ENCODE assay signal across 8 mouse cellular contexts in genomic region chr4:48472792-48473650, GRCm38 (mm10). TPM values are rescaled to one million over a fixed set of nuclear protein-coding genes. Genes with fewer than 3 reads are reported as not detected.
A peak's percentile ranks its signal among the peaks of the same experiment; 100 is the strongest.
DNase-seq lines count a peak whose midpoint lies in the region; ATAC-seq and TF ChIP-seq lines count a peak whose summit lies in the region.

Tex10 (minus strand) TSS chr4:48473459.

- H3ac ChIP-seq in C2C12 (ENCODE audit: control insufficient read depth, insufficient read length, low read depth) (peak within 1 kb of the TSS; percentile 97), myocyte (ENCODE audit: control insufficient read depth, insufficient read length) (peak within 1 kb of the TSS; percentile 40)

- H3K9ac ChIP-seq in heart, embryonic 11.5 days (ENCODE audit: low read depth, low read length), result peak within 1 kb of the TSS; percentile 93
- peak within 1 kb of the TSS; percentile 96 for H3K9ac ChIP-seq in kidney, embryonic 16.5 days (replicated peaks; ENCODE audit: low read length)
- peak within 1 kb of the TSS; percentile 85 for H3K9ac ChIP-seq in liver, adult 2 months (ENCODE audit: low read depth, low read length)

- H3K27ac ChIP-seq in heart, embryonic 11.5 days (ENCODE audit: low read depth, low read length), result peak within 1 kb of the TSS; percentile 73
- peak within 1 kb of the TSS; percentile 90 for H3K27ac ChIP-seq in kidney, embryonic 16.5 days (ENCODE audit: low read length)
- 0 out of 2 replicates have a peak within 1 kb of the TSS, but pooled peaks have one; percentile 6 for H3K27ac ChIP-seq in liver, adult 2 months (replicated peaks; ENCODE audit: insufficient read depth, low read depth, low read length)

- H3K79me3 ChIP-seq in C2C12 (ENCODE audit: low read depth), result peaks cover 41% of the 10 kb centered on the region

- TF ChIP-seq POLR2A in brain, embryonic 14.5 days (IDR thresholded peaks at IDR 0.05; ENCODE audit: borderline replicate concordance, extremely low read depth, insufficient read depth, insufficient read length, poor library complexity, severe bottlenecking), result peak; percentile 75
- TF ChIP-seq POLR2A in liver, adult 2 months (IDR thresholded peaks at IDR 0.05; ENCODE audit: extremely low read depth, insufficient read depth, low read length), result peak; percentile 67; the same call in 1 of the 2 replicates
- TF ChIP-seq POLR2A in myocyte (IDR thresholded peaks at IDR 0.05; ENCODE audit: insufficient read length, low read depth), result peak; percentile 92

- WGBS in heart, embryonic 11.5 days (ENCODE audit: insufficient replicate concordance), result under 1% methylated on average over 89 of the region's 89 CpGs
- under 1% methylated on average over 89 of the region's 89 CpGs for WGBS in kidney, embryonic 16.5 days
- WGBS in liver, adult 2 months, result under 1% methylated on average over 89 of the region's 89 CpGs

- ATAC-seq in heart, embryonic 11.5 days (replicated peaks; ENCODE audit: insufficient number of reproducible peaks, low FRiP score, low TSS enrichment), result peak; percentile 93
- ATAC-seq in kidney, embryonic 16.5 days (ENCODE audit: low FRiP score, low TSS enrichment), result peak; percentile 96

- H3K79me2 ChIP-seq in C2C12 (ENCODE audit: control insufficient read depth, insufficient read depth) (peaks cover 53% of the 10 kb centered on the region), myocyte (ENCODE audit: control insufficient read depth, insufficient read depth) (peaks cover 34% of the 10 kb centered on the region)
- H3K79me2 ChIP-seq in liver, adult 2 months (ENCODE audit: control insufficient read depth, insufficient read depth, low read length), result peaks cover 9% of the 10 kb centered on the region

- peak within 1 kb of the TSS; percentile 70 for H3K4me2 ChIP-seq in heart, embryonic 11.5 days
- H3K4me2 ChIP-seq in kidney, embryonic 16.5 days (replicated peaks; ENCODE audit: low read depth, low read length), result peak within 1 kb of the TSS; percentile 77
- peak within 1 kb of the TSS; percentile 94 for H3K4me2 ChIP-seq in myocyte (ENCODE audit: low read depth)

- no peak for TF ChIP-seq CTCF in C2C12 (IDR thresholded peaks at IDR 0.05; ENCODE audit: control insufficient read depth, insufficient read depth, insufficient read length)
- TF ChIP-seq CTCF in brain, embryonic 14.5 days (IDR thresholded peaks at IDR 0.05; ENCODE audit: borderline replicate concordance, extremely low read depth, insufficient read depth, insufficient read length), result no peak
- TF ChIP-seq CTCF in liver, adult 2 months (IDR thresholded peaks at IDR 0.05; ENCODE audit: low read depth, low read length), result no peak

- H3K27me3 ChIP-seq in C2C12 (ENCODE audit: control insufficient read depth, insufficient read depth, insufficient read length), result no peaks in the 10 kb centered on the region
- H3K27me3 ChIP-seq in erythroblast, embryonic 14.5 days (ENCODE audit: control insufficient read depth), result no peaks in the 10 kb centered on the region
- no peaks in the 10 kb centered on the region for H3K27me3 ChIP-seq in heart, embryonic 11.5 days (ENCODE audit: control insufficient read depth, insufficient read depth, low read length)
- H3K27me3 ChIP-seq in kidney, embryonic 16.5 days (ENCODE audit: insufficient read depth, low read length), result no peaks in the 10 kb centered on the region
- H3K27me3 ChIP-seq in liver, adult 2 months (ENCODE audit: control insufficient read depth, insufficient read depth, low read length), result no peaks in the 10 kb centered on the region
- H3K27me3 ChIP-seq in myocyte (ENCODE audit: control insufficient read depth, insufficient read depth, insufficient read length), result no peaks in the 10 kb centered on the region
- no peaks in the 10 kb centered on the region for H3K27me3 ChIP-seq in splenic B cell, adult 2 months (ENCODE audit: control insufficient read depth, insufficient read depth, low read length, poor library complexity, severe bottlenecking)

- no peaks in the 10 kb centered on the region for H3K9me3 ChIP-seq in erythroblast, embryonic 14.5 days (ENCODE audit: control insufficient read depth, low read length)
- H3K9me3 ChIP-seq in heart, embryonic 11.5 days (replicated peaks; ENCODE audit: control insufficient read depth, low read length), result no peaks in the 10 kb centered on the region
- H3K9me3 ChIP-seq in kidney, embryonic 16.5 days (ENCODE audit: low read length), result no peaks in the 10 kb centered on the region

- H3K4me1 ChIP-seq in erythroblast, embryonic 14.5 days (ENCODE audit: control insufficient read depth), result peaks cover 29% of the 10 kb centered on the region
- H3K4me1 ChIP-seq in heart, embryonic 11.5 days (ENCODE audit: control insufficient read depth, insufficient read depth, low read length), result peaks cover 11% of the 10 kb centered on the region
- peaks cover 13% of the 10 kb centered on the region for H3K4me1 ChIP-seq in kidney, embryonic 16.5 days (ENCODE audit: insufficient read depth, low read length)
- H3K4me1 ChIP-seq in liver, adult 2 months (ENCODE audit: control insufficient read depth, insufficient read depth, low read length), result peaks cover 12% of the 10 kb centered on the region

- peak; percentile 98 for DNase-seq in brain, embryonic 14.5 days (ENCODE audit: low read depth)
- DNase-seq in liver, adult 2 months (ENCODE audit: extremely low read depth, low read depth, low spot score), result peak; percentile 65
- peak; percentile 93 for DNase-seq in splenic B cell, adult 2 months (ENCODE audit: low read depth, low spot score)

- H3K36me3 ChIP-seq in C2C12 (ENCODE audit: control insufficient read depth, insufficient read depth) (peaks cover 24% of the 10 kb centered on the region), myocyte (ENCODE audit: control insufficient read depth, insufficient read depth) (peaks cover 15% of the 10 kb centered on the region)
- peaks cover 16% of the 10 kb centered on the region for H3K36me3 ChIP-seq in erythroblast, embryonic 14.5 days (ENCODE audit: control insufficient read depth)
- peaks cover 7% of the 10 kb centered on the region; the same call in 1 of the 2 replicates for H3K36me3 ChIP-seq in heart, embryonic 11.5 days (ENCODE audit: control insufficient read depth, insufficient read depth, low read length)
- peaks cover 7% of the 10 kb centered on the region for H3K36me3 ChIP-seq in kidney, embryonic 16.5 days (ENCODE audit: insufficient read depth, low read length)
- peaks cover 8% of the 10 kb centered on the region for H3K36me3 ChIP-seq in liver, adult 2 months (ENCODE audit: control insufficient read depth, insufficient read depth, low read length)
- H3K36me3 ChIP-seq in splenic B cell, adult 2 months (ENCODE audit: control insufficient read depth, insufficient read depth, low read length, poor library complexity, severe bottlenecking), result peaks cover 3% of the 10 kb centered on the region; the same call in 1 of the 2 replicates

- H3K4me3 ChIP-seq in C2C12 (ENCODE audit: insufficient read depth, poor library complexity, severe bottlenecking) (peak within 1 kb of the TSS; percentile 91), myocyte (peak within 1 kb of the TSS; percentile 65)
- H3K4me3 ChIP-seq in erythroblast, embryonic 14.5 days (replicated peaks), result peak within 1 kb of the TSS; percentile 72
- H3K4me3 ChIP-seq in heart, embryonic 11.5 days (ENCODE audit: low read depth, low read length), result peak within 1 kb of the TSS; percentile 87
- H3K4me3 ChIP-seq in kidney, embryonic 16.5 days (ENCODE audit: low read length), result peak within 1 kb of the TSS; percentile 98
- peak within 1 kb of the TSS; percentile 88 for H3K4me3 ChIP-seq in liver, adult 2 months (ENCODE audit: insufficient read depth, low read depth, low read length)

TF ChIP-seq in C2C12, 6 proteins besides CTCF, POLR2A, EP300 and RAD21:
- TF ChIP-seq MYOG (IDR thresholded peaks at IDR 0.05; ENCODE audit: control insufficient read depth, extremely low read depth, insufficient read length) (no peak), USF1 (IDR thresholded peaks at IDR 0.05; ENCODE audit: low read depth) (peak; percentile 96), MYOD1 (IDR thresholded peaks at IDR 0.05; ENCODE audit: control insufficient read depth, insufficient read length, low read depth) (no peak), MAX (IDR thresholded peaks at IDR 0.05) (peak; percentile 82)

TF ChIP-seq in myocyte, 11 proteins besides CTCF, POLR2A, EP300 and RAD21:
- TF ChIP-seq REST (IDR thresholded peaks at IDR 0.05; ENCODE audit: insufficient read depth, insufficient read length) (no peak), MYOD1 (IDR thresholded peaks at IDR 0.05; ENCODE audit: control insufficient read depth in 1 of 3, insufficient read length in 2 of 3, low read depth in 2 of 3) (no peak), MYOG (IDR thresholded peaks at IDR 0.05; ENCODE audit: control insufficient read depth in 1 of 3, insufficient read depth in 1 of 3, insufficient read length in 2 of 3, low read depth in 2 of 3) (no peak), SRF (IDR thresholded peaks at IDR 0.05; ENCODE audit: control insufficient read depth, insufficient read length, low read depth) (no peak), USF1 (IDR thresholded peaks at IDR 0.05; ENCODE audit: low read depth) (peak; percentile 93), CEBPB (IDR thresholded peaks at IDR 0.05; ENCODE audit: insufficient read depth, poor library complexity, severe bottlenecking) (no peak), POLR2AphosphoS2 (IDR thresholded peaks at IDR 0.05; ENCODE audit: insufficient read length, low read depth) (peak; percentile 82), E2F4 (IDR thresholded peaks at IDR 0.05; ENCODE audit: insufficient read depth) (peak; percentile 54), TCF3 (IDR thresholded peaks at IDR 0.05; ENCODE audit: insufficient read length, low read depth) (no peak)

RNA-seq across cellular contexts. Expression of gene Tex10, which starts in this region (rescaled TPM):
- 17.1 TPM for polyA plus RNA-seq in C2C12 (2012; fragmentation: generic; extraction: Trizol)
- 28.7 and 36.8 TPM in 2 replicates for polyA plus RNA-seq in brain, embryonic 14.5 days (2012; rRNA removed)
- 0.14 and 0.19 TPM in 2 replicates for polyA plus RNA-seq in erythroblast, embryonic 14.5 days (2012)
- 51.6 and 52.8 TPM in 2 replicates for polyA plus RNA-seq in heart, embryonic 11.5 days (2014; fragmentation: Nextera tagmentation; extraction: Ambion mirVana)
- polyA plus RNA-seq in kidney, embryonic 16.5 days (2015; fragmentation: Nextera tagmentation; extraction: Ambion mirVana), result 56.9 and 57.5 TPM in 2 replicates
- 9.6 and 13.5 TPM in 2 replicates for total RNA-seq in liver, adult 2 months (2014; rRNA removed)
- 4.0 and 4.8 TPM in 2 replicates for polyA plus RNA-seq in liver, adult 2 months (2012; rRNA removed)
- 11.3 TPM for polyA plus RNA-seq in myocyte (2012; fragmentation: generic; extraction: Trizol)

Comparison
In these comparisons a context has a peak if more than half of its experiments do, and no peak if none do; other contexts are left out.
1. Peak in every context shown above with its lines: DNase-seq, ATAC-seq, H3K4me3 ChIP-seq and H3K27ac ChIP-seq.
2. H3K27ac ChIP-seq: peak in every context shown above with its lines; median percentile 90 in kidney, embryonic 16.5 days; 73 in heart, embryonic 11.5 days; 6 in liver, adult 2 months.